Mouse (Mus musculus) lung, postnatal 36 days (tissue): ENCODE measurements at regions not wholly inside any gene's neighbourhood (a gene's known extent, or its start where the extent isn't known, plus 50 kb on each side); places are given as distances from the start of the nearest gene placed in this dataset.

Experiments used
- DNase-seq: peaks from one replicate; pipeline ENCODE4 v3.0.0; 2022; ENCODE audit warnings: mixed read lengths

DNA sequence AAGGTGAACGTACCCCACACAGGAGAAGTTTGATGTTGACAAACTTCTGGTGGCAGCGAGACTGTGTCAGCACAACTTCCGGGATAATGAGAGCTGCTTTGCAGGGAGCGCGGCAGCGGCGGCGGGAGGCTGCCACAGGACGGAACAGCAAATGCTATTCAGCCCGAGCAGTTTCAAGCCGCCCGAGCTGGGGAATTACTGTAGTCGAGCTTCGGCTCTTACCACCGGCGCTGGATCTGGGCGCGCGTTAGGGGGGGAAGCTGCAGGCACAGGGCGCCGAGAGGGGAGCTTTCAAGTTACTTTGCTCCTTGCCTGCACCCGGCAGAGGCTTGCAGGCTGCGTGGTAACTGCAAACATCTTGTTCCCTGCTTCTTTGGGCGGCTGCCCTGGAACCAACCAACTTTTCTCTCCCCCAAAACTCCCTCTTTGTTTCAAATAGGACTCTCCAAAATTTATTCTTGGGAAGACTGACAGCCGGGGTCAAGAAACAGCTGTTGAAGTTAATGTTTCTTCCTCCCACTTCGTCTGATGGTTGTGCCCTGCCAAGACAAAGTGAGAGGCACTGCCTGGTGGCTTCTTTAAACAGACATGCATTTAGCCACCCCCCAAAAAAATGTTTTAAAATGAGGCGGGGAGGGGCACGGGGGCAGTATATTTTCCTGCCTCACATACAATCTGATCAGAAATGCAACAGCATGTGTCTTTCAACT is 89.0 kb upstream of the Ssbp2 start:
- peak; percentile 96 for DNase-seq

DNA sequence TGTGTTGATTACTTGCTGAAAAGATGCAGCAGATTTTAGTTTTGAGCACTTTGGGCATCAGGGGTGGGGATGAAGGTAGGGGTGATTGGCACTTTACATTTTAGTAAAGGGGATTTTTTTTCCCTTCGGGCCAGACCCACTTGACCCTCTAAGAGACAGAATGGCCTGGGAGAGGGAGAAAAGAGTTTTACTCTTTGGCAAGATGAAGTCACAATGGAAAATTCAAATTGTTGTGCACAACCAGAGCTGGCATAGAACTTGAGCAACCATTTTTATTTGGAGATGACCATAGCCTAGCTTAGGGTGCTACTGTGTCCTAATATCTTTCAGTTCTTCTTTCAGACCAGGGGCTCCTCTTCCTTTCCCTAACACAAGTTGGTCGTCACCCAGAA is 88.5 kb upstream of the Ssbp2 start:
- DNase-seq = no peak

DNA sequence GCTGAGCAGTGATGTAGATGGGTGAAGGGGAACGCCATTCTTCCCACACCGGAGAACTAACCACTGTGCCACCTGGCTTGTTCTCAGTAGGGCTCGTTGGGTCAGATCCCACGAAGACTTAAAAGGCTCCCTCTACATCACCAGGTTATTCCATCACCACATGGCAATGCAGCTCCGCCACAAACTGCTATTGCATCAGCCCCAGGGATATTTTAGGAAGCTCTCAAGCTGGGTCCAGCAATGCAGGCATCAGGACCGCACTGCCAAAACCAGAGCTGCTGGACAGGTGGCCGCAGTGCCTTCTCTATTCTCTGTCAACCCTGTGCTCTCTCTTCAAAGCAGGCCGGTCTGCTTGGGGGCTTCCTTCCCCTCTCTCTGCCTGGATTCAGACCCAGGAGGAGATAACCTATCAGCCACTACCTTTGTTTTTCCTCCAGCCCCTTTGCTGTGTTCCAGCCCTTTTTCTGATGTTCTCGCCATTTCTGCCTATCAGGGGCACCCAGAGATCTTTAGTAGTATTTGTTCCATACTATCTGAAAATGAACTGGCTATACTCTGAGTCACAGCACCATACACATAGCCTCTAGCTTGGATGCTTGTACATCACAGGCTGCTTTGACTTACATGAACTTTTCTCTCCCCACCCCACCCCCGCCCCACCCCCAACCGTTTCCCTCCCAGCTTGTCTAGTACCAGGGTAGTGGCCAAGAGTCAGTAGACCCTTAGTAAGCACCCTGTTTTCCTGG is 87.8 kb upstream of the Ssbp2 start:
- peak; percentile 54 for DNase-seq

DNA sequence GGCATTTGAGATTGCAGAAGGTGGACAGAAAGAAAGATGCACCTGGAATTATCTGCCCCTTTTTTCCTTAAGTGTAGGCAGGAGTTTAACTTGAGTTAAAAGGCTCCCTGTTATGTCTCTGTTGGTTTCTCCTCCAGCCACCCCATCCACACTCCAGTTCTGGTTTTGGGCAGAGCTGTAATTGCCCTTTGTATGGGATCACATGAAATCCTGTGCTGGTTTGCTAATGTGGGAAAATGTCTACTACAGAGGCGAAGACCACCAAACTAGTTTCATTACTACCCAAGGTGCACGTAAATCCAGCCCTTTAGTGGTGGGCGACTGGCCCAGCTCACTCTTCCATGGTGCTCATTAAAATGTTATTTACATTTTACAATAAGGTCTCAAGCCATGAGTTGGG is 85.9 kb upstream of the Ssbp2 start:
- peak; percentile 61 for DNase-seq

DNA sequence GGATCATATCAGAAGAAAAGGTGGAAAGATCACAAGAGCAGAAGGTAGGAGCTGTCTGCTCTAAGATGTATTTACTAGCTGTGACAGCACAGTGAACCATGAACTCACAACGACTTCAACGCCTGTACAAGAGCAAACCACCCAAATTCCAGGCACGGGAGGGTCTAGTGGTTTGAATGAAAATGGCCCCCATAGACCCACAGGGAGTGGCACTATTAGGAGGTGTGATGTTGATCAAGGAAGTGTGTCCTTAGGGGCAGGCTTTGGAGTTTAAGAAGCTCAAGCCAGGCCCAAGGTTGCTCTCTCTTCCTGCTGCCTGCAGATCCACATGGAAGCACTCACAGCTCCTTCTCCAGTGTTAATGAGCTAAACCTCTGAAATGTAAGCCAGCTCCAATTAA is 83.5 kb upstream of the Ssbp2 start:
- no peak for DNase-seq

DNA sequence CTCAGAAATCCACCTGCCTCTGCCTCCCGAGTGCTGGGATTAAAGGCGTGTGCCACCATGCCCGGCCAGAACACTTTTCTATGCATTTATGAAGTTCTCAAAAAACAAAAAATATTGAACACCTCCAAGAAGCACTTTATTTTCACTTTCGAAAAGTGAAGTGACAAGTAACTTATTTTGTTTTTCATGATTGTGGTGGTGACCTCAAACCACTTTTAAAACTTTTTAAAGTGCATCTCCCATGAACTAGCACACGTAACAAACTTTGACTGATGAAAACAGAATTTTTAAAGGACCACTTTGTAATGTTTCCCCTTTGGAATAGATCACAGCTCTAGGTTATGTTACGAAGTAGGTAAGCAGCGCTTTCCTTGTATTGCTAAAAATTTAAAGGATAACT is 82.7 kb upstream of the Ssbp2 start:
- no peak for DNase-seq

DNA sequence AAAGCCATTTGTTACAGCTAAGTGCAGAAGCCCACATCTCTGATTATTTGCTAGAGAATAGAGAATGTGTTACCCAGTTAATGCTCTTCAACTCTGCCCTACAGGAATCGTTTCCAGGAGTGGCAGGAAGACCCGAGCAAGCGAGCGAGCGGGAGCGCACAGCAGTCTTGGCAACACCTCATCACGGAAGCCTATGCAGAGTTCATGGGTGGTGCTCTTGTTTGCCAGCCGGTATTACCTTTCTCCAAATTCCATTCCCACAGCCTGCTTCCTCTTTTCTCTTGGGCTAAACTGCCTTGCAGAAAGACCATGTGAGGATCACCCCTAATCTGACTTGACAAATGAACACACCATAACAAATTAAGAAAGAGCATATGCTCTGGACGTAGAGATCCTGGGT is 82.1 kb upstream of the Ssbp2 start:
- DNase-seq = no peak

DNA sequence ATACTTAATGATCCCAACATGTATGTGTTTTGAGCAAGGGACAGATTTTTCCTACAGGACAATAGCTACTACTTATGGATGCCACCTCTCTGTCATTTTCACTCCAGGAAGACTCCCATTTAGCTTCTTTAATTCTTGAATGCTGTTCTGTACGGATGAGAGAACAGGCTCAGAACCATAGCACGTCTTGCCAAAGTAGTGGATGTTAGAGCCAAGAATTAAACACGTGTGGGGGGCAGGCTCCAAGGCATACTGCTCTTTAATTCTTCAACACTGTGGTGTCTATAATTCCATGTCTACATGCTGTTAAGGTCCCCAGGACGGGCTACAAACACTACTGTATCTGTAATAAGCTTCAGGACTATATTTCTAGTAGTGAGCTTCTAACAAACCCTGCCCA is 74.7 kb upstream of the Ssbp2 start:
- no peak for DNase-seq

DNA sequence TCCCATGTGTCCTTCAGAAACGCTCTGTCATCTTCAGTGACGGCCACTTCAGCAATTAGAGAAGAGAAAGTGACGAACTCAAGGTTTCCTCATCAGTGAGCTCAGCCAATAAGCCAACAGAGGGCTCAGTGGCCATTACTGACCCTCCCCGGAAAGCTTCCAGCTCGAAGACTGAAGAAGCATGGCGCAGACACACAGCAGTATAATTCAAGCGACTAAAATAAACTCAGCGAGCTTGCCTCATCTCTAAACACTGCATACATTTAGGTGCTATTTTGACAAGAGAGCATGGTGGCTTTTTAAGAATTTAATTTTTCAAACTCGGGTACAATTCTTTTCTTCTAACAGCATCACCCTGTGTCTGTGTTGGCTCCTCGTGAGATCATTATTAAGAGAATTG is 72.2 kb upstream of the Ssbp2 start:
- DNase-seq = no peak

DNA sequence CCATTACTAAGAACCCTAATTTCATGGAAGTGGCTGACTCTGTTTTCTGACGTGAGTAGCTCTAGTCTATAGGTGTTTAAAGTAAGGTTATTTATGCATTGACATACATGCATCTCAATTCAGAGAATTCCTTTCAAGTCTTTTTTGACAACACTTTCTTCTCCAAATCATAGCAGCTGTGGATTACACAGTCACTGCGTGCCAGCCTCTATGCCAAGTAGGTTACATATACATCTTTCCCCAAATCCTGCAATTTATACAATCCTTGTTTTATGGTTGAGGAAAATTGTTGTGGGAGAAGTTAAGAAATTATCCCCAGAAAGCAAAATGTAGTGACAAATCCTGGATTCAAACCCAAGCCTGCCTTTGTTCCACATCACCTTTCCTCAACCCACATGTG is 56.5 kb upstream of the Ssbp2 start:
- no peak for DNase-seq

DNA sequence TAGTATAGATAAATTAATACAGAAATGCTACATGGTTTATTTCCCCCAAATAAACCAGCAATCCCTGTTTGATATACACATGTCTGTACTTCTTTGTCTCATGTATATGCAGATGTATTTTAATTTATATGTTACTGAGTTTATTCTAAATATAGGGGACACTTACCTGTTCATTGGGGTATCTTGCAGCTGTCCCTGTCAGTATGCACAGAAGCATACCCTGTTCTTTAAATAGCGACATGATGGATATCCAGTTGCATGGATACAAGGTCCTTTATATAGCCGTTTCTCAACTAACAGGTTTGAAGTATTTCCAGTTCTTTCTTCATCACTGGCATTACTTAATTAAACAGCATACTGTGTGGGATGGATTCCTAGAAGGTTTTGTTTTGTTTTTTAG is 55.1 kb upstream of the Ssbp2 start:
- no peak for DNase-seq

DNA sequence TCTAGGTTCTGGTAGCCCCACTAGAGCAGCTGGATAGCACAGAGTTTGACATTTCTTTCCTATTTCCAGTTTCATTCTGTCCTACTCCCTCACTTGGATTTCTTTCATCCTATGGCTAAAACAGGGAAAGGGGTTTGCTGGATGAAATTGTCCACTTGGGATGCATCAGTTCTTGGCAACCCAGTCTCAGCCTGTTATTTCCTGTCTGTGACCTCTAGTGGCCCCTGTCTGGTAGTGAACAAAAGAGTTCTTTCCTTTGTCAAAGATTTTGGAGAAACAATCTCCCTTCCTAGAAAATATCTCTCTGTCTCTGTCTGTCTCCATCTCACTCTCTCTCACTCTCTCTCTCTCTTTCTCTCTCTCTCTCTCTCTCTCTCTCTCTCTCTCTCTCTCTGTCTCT is 50.0 kb upstream of the Ssbp2 start:
- no peak for DNase-seq
